Mouse (Mus musculus): ENCODE data around the gene Slc16a5. TPM values are rescaled to one million over a fixed set of nuclear protein-coding genes. Genes with fewer than 3 reads are reported as not detected.

Gene Slc16a5
- polyA plus RNA-seq, 1 experiment = 0.10 TPM

DNA sequence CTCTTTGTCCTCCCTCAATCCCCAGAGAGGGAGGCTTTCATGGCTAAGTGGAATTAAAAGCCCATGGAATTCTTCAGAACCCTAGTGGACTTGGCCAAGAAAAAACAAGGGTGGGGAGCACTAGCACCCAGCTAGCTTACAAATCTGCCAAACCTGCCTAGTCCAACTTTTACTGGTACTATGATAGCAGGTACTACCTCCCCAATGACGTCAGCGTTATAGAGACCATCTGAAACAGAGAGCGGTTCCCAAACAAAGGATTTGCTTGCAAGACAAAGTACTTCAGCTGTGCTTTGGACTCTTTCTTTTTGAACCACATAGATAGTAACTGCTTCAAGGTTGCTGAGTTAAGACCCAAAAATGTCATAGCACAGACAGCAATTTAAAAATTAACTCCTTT is 49.7 kb downstream of the Slc16a5 start:
- Histone ChIP-seq H3K79me2 (ENCODE audit: control insufficient read depth, insufficient read depth) (peaks cover 70% of the 10 kb centered on the region), H3K4me3 (peak overlapping the region; percentile 92), H3K27me3 (ENCODE audit: control insufficient read depth, insufficient read depth, insufficient read length) (no peaks in the 10 kb centered on the region), H3K36me3 (ENCODE audit: control insufficient read depth, insufficient read depth) (no peaks in the 10 kb centered on the region), H3ac (ENCODE audit: control insufficient read depth, insufficient read length) (no peak overlapping the region), H3K4me2 (ENCODE audit: low read depth) (peak overlapping the region; percentile 96)
- TF ChIP-seq CEBPB (IDR thresholded peaks at IDR 0.05; ENCODE audit: insufficient read depth, poor library complexity, severe bottlenecking) (no peak), SRF (IDR thresholded peaks at IDR 0.05; ENCODE audit: control insufficient read depth, insufficient read length, low read depth) (no peak), REST (IDR thresholded peaks at IDR 0.05; ENCODE audit: insufficient read depth, insufficient read length) (no peak), MYOG (IDR thresholded peaks at IDR 0.05; ENCODE audit: control insufficient read depth in 1 of 3, insufficient read depth in 1 of 3, insufficient read length in 2 of 3, low read depth in 2 of 3) (no peak), TCF12 (IDR thresholded peaks at IDR 0.05; ENCODE audit: insufficient read depth, poor library complexity, severe bottlenecking) (no peak), TCF3 (IDR thresholded peaks at IDR 0.05; ENCODE audit: insufficient read length, low read depth) (no peak), USF1 (IDR thresholded peaks at IDR 0.05; ENCODE audit: low read depth) (no peak), MAX (IDR thresholded peaks at IDR 0.05; ENCODE audit: low read depth) (no peak), E2F4 (IDR thresholded peaks at IDR 0.05; ENCODE audit: insufficient read depth) (no peak), MYOD1 (IDR thresholded peaks at IDR 0.05; ENCODE audit: control insufficient read depth in 1 of 3, insufficient read length in 2 of 3, low read depth in 2 of 3) (no peak), POLR2A (IDR thresholded peaks at IDR 0.05; ENCODE audit: insufficient read length, low read depth) (no peak), POLR2AphosphoS2 (IDR thresholded peaks at IDR 0.05; ENCODE audit: insufficient read length, low read depth) (no peak)

DNA sequence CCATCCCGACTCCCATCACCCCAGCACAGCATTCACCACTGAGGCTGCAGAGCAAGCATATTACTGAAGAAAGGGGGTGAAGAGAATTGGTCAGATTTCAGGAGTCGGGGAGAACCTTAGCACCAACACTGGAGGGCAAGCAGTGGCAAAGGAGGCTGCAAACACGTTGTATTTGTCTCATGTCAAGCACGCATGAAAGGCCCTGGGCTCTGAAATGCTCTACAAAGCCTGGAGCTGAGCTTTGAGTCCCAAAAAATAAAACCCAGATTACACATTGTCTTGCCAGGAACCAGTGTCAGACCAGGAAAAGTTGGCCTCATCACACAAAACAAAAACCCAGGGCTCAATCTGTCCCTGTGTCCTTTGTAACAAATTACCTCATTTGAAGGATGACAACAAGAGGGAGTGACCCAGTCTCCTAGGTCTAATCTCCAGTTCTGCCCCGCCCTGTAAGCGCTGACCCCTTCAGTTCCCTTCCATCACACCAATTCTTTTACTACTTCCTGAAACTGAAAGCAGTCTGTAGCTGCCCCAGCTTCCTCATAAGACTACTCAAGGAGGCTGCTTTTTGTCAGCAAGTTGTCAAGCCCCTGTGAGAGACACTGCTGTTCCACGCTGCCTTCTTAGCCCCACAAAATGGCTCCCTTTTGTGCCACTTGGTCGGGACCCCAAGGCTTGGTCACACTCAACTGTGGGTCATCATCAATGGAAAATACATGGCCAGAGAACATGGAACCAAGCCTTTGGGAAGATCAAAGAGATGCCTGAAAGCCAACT is 50.3 kb downstream of the Slc16a5 start:
- Histone ChIP-seq H3K4me3 (peak overlapping the region; percentile 92), H3K27me3 (ENCODE audit: control insufficient read depth, insufficient read depth, insufficient read length) (no peaks in the 10 kb centered on the region), H3K4me2 (ENCODE audit: low read depth) (peak overlapping the region; percentile 96), H3ac (ENCODE audit: control insufficient read depth, insufficient read length) (peak overlapping the region; percentile 59), H3K36me3 (ENCODE audit: control insufficient read depth, insufficient read depth) (no peaks in the 10 kb centered on the region), H3K79me2 (ENCODE audit: control insufficient read depth, insufficient read depth) (peaks cover 64% of the 10 kb centered on the region)
- no peak for TF ChIP-seq REST (IDR thresholded peaks at IDR 0.05; ENCODE audit: insufficient read depth, insufficient read length)
- TF ChIP-seq POLR2AphosphoS2 (IDR thresholded peaks at IDR 0.05; ENCODE audit: insufficient read length, low read depth) = peak; percentile 26

GRCm38 (mm10) chr11:115513271-115514237 is 51.3 kb downstream of the Slc16a5 start:
- H3K4me2 ChIP-seq (ENCODE audit: low read depth) = peak overlapping the region; percentile 96
- peak overlapping the region; percentile 59 for H3ac ChIP-seq (ENCODE audit: control insufficient read depth, insufficient read length)
- H3K79me2 ChIP-seq (ENCODE audit: control insufficient read depth, insufficient read depth) = peaks cover 54% of the 10 kb centered on the region
- H3K4me3 ChIP-seq = peak overlapping the region; percentile 92
- TF ChIP-seq MYOG (IDR thresholded peaks at IDR 0.05; ENCODE audit: control insufficient read depth in 1 of 3, insufficient read depth in 1 of 3, insufficient read length in 2 of 3, low read depth in 2 of 3) (peak in 1 of 3 experiments; percentile 69), MYOD1 (IDR thresholded peaks at IDR 0.05; ENCODE audit: control insufficient read depth in 1 of 3, insufficient read length in 2 of 3, low read depth in 2 of 3) (peak in 2 of 3 experiments; percentile 48 to 74), POLR2AphosphoS2 (IDR thresholded peaks at IDR 0.05; ENCODE audit: insufficient read length, low read depth) (no peak)
- H3K36me3 ChIP-seq (ENCODE audit: control insufficient read depth, insufficient read depth) = no peaks in the 10 kb centered on the region
- no peaks in the 10 kb centered on the region for H3K27me3 ChIP-seq (ENCODE audit: control insufficient read depth, insufficient read depth, insufficient read length)

DNA sequence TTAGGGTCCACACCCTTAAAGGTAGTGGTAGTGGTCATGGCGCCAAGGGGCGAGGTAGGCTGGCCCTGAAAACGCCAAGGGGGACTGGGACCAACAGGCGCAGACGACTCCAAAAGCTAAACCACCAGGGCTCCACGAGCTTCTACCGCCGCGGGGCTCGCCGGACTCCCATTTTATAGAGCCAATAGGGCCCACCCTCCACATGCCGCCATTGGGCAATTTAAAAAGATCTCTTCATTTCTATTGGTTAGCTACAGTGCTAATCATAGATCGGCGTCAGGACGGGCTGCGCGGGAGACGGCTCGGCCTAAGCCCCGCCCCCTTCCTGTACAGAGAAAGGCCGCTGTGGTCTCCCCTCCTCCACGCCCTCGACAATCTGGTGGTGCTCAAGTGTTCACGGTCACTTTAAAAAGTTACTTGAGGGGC is 52.0 kb downstream of the Slc16a5 start, which contains the start of gene Jpt1:
Jpt1 (minus strand) TSS at position 150 of the 426 bp plus-strand sequence.
- Histone ChIP-seq H3K36me3 (ENCODE audit: control insufficient read depth, insufficient read depth) (no peaks in the 10 kb centered on the region), H3K79me2 (ENCODE audit: control insufficient read depth, insufficient read depth) (peaks cover 48% of the 10 kb centered on the region), H3K27me3 (ENCODE audit: control insufficient read depth, insufficient read depth, insufficient read length) (no peaks in the 10 kb centered on the region), H3K4me3 (peak within 1 kb of the TSS; percentile 92), H3K4me2 (ENCODE audit: low read depth) (peak within 1 kb of the TSS; percentile 96), H3ac (ENCODE audit: control insufficient read depth, insufficient read length) (peak within 1 kb of the TSS; percentile 59)
- no peak for TF ChIP-seq SRF (IDR thresholded peaks at IDR 0.05; ENCODE audit: control insufficient read depth, insufficient read length, low read depth)
- TF ChIP-seq MYOG (IDR thresholded peaks at IDR 0.05; ENCODE audit: control insufficient read depth in 1 of 3, insufficient read depth in 1 of 3, insufficient read length in 2 of 3, low read depth in 2 of 3) = no peak
- TF ChIP-seq USF1 (IDR thresholded peaks at IDR 0.05; ENCODE audit: low read depth) = no peak
- peak; percentile 95 for TF ChIP-seq POLR2A (IDR thresholded peaks at IDR 0.05; ENCODE audit: insufficient read length, low read depth)
- TF ChIP-seq E2F4 (IDR thresholded peaks at IDR 0.05; ENCODE audit: insufficient read depth) = peak; percentile 33
- TF ChIP-seq POLR2AphosphoS2 (IDR thresholded peaks at IDR 0.05; ENCODE audit: insufficient read length, low read depth) = peak; percentile 95
- TF ChIP-seq TCF3 (IDR thresholded peaks at IDR 0.05; ENCODE audit: insufficient read length, low read depth) = no peak
- no peak for TF ChIP-seq REST (IDR thresholded peaks at IDR 0.05; ENCODE audit: insufficient read depth, insufficient read length)

Measured in myocyte (in vitro differentiated cells).